Mouse (Mus musculus) stomach, embryonic 14.5 days (tissue): ENCODE measurements at regions not wholly inside any gene's neighbourhood (a gene's known extent, or its start where the extent isn't known, plus 50 kb on each side); places are given as distances from the start of the nearest gene placed in this dataset.

Source experiments
- ATAC-seq: fragments of 200-750 bp; cut with Nextera tagmentation; 2 replicates; pipeline ENCODE4 v1.8.0; 2017; ENCODE audit warnings: low read depth, moderate TSS enrichment; ENCODE audit not compliant: insufficient number of reproducible peaks, insufficient read depth, low FRiP score
- H3K27ac ChIP-seq: fragments of 300-500 bp; sonication (generic); 2 replicates; pipeline ENCODE4 v1.5.1; 2014; ENCODE audit warnings: mild to moderate bottlenecking, low read length, moderate library complexity, mixed read lengths
- H3K27me3 ChIP-seq: fragments of 300-500 bp; sonication (generic); 2 replicates; pipeline ENCODE4 v1.6.1; 2014; ENCODE audit warnings: low read length, control low read depth, mixed read lengths; ENCODE audit not compliant: control insufficient read depth, insufficient read depth
- H3K36me3 ChIP-seq: fragments of 300-500 bp; sonication (generic); 2 replicates; pipeline ENCODE4 v1.6.1; 2014; ENCODE audit warnings: mild to moderate bottlenecking, control low read depth, low read length, moderate library complexity, mixed read lengths; ENCODE audit not compliant: control insufficient read depth, insufficient read depth
- H3K4me1 ChIP-seq: fragments of 300-500 bp; sonication (generic); 2 replicates; pipeline ENCODE4 v1.6.1; 2014; ENCODE audit warnings: low read length, control low read depth, mixed read lengths; ENCODE audit not compliant: control insufficient read depth, insufficient read depth
- H3K4me2 ChIP-seq: fragments of 300-500 bp; sonication (generic); replicated peaks from 2 replicates; pipeline ENCODE4 v1.6.1; 2014; ENCODE audit warnings: low read depth, low read length, control low read depth
- H3K4me3 ChIP-seq: fragments of 300-500 bp; sonication (generic); 2 replicates; pipeline ENCODE4 v1.5.1; 2014; ENCODE audit warnings: low read depth, low read length, control low read depth
- H3K9ac ChIP-seq: fragments of 300-500 bp; sonication (generic); replicated peaks from 2 replicates; pipeline ENCODE4 v1.6.1; 2014; ENCODE audit warnings: low read depth, mild to moderate bottlenecking, control low read depth, low read length, moderate library complexity, mixed read lengths
- H3K9me3 ChIP-seq: fragments of 300-500 bp; sonication (generic); 2 replicates; pipeline ENCODE4 v1.6.1; 2016; ENCODE audit warnings: low read depth, low read length, control low read depth; ENCODE audit not compliant: control insufficient read depth
- WGBS: fragments of 180-500 bp; shearing (Covaris S2); extraction: QIAGEN DNeasy Blood & Tissue Kit; methylation state at CpG from one replicate; pipeline ENCODE4 v1.1.7; 2014; 5-methylcytosine and 5-hydroxymethylcytosine counted together

DNA sequence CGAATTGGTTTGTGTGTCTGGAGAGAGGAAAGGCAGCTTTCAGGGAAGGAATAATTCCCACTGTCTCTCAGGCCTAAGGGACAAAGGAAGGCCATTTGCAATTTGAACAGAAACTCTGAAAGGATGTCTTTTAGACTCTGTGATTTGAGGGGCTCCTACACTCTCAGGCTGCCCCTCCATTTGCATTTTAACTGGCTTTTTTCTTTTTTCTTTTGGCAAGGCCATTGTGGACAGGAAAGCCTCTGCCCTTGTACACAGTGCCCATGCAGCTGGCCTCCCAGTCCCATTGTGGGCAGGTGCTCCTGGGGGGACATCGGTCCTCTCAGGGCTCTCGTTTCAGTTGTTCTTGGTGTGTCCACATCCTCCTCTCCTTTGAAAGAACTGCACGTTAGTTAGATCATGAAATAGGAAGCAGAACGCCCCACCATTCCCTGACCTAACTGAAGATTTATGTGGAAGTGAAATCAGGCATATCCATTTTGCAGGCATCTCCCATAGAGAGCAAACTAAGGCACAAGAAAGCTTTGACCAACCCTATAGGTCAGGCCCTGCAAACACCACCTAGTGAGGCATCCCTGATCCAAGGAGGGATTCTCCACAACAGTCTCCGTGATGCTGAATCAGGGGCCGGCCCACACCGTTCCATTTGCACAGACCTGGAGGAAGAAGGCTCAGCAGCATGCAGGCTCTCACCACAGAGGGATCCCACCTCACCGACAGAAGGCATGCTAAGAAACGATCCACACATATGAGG, 127.5 kb upstream of the Cops8 start:
- Histone ChIP-seq H3K9ac (no peak overlapping the region), H3K9me3 (0 out of 2 replicates have a peak, but pooled peaks cover 2% of the 10 kb centered on the region), H3K4me3 (no peak overlapping the region), H3K36me3 (no peaks in the 10 kb centered on the region), H3K27me3 (no peaks in the 10 kb centered on the region), H3K4me1 (peaks cover 13% of the 10 kb centered on the region), H3K4me2 (no peak overlapping the region), H3K27ac (no peak overlapping the region)
- no peak for ATAC-seq
- WGBS, result 83% methylated on average over 10 of the region's 10 CpGs

DNA sequence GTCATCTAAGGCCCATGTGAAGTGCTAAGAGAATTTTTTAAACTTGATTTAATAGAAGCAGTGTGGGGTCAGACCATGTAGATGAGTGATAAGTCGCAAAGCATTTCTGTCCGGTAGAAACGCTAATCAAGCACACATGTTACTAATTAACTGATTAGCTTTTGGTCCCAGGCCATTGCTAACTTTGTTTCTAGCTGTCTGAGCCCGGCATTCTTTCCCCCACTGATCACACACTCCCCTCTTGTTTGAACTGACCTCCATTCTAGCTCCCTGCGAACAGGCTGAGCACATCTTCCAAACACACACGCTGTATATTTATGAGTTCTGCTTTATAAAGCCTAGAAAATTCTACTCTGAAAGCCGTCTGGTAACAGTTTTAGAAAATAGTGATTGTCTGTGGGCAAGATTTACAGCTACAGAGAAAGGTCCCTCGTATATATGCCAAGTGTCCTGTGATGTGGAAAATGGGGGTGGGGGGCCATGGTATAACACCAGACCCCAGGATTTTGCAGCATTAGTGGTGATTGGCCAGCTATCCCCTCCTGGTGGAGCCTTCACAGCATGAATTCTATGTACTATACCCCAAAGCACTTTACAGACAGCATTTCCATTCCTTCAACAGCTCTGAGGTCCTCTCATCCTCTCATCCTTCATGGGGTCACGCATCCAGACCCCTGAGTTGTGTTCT, 126.1 kb upstream of the Cops8 start:
- no peak for ATAC-seq
- no peak overlapping the region for H3K4me3 ChIP-seq
- no peak overlapping the region for H3K4me2 ChIP-seq
- H3K9ac ChIP-seq, result no peak overlapping the region
- H3K27ac ChIP-seq, result no peak overlapping the region
- no peaks in the 10 kb centered on the region for H3K27me3 ChIP-seq
- no peaks in the 10 kb centered on the region for H3K36me3 ChIP-seq
- H3K4me1 ChIP-seq, result peaks cover 10% of the 10 kb centered on the region
- H3K9me3 ChIP-seq, result 0 out of 2 replicates have a peak, but pooled peaks cover 2% of the 10 kb centered on the region
- WGBS, result 27% methylated on average over 9 of the region's 9 CpGs

DNA sequence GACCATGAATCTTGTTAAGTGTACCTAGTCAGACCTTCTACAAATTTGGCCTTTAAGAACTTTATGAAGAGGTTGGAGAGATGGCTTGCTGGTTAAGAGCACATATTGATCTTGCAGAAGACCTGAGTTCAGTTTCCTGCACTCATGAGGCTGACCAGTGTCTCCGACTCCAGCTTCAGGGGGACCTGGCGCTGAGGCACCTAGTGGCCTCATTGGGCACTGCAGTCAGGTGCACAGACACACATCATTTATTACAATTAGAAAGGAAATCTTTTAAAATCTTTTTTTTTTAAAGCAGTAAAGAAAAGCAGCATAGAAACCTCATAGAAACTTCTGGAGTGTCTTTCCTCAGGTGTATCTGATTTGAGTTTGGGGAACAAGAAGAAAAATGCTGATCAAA, 123.9 kb upstream of the Cops8 start:
- H3K4me2 ChIP-seq, result no peak overlapping the region
- H3K27me3 ChIP-seq, result no peaks in the 10 kb centered on the region
- H3K36me3 ChIP-seq, result no peaks in the 10 kb centered on the region
- H3K9ac ChIP-seq, result no peak overlapping the region
- peaks cover 10% of the 10 kb centered on the region for H3K4me1 ChIP-seq
- H3K4me3 ChIP-seq, result no peak overlapping the region
- WGBS, result 95% methylated on average over 2 of the region's 2 CpGs
- ATAC-seq, result no peak
- no peak overlapping the region for H3K27ac ChIP-seq
- H3K9me3 ChIP-seq, result 0 out of 2 replicates have a peak, but pooled peaks cover 2% of the 10 kb centered on the region

DNA sequence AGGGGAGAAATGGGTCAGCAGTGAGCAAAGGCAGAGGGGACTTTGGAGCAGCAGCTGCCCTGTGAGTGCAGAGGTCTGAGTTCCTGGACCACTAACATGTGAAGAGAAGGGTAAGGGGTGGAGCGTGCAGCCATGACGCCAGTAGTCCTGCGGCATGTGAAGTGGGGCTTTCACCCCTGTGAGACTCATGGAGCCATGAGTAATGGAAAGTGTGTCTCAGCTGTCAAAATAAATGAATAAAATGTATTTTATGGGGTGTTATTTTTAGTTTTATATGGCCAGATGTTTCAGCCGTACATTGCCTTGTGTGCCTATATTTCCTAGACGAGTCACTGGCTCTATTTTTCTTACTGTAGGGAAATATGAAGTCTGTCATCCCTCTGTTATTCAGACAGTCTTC, 121.5 kb upstream of the Cops8 start:
- WGBS, result 65% methylated on average over 5 of the region's 5 CpGs
- peak overlapping the region; percentile 29; the same call in 1 of the 2 replicates for H3K27ac ChIP-seq
- H3K4me3 ChIP-seq, result no peak overlapping the region
- no peaks in the 10 kb centered on the region for H3K36me3 ChIP-seq
- H3K27me3 ChIP-seq, result no peaks in the 10 kb centered on the region
- peaks cover 13% of the 10 kb centered on the region for H3K4me1 ChIP-seq
- no peak overlapping the region for H3K9ac ChIP-seq
- 0 out of 2 replicates have a peak, but pooled peaks cover 2% of the 10 kb centered on the region for H3K9me3 ChIP-seq
- no peak for ATAC-seq
- no peak overlapping the region for H3K4me2 ChIP-seq

DNA sequence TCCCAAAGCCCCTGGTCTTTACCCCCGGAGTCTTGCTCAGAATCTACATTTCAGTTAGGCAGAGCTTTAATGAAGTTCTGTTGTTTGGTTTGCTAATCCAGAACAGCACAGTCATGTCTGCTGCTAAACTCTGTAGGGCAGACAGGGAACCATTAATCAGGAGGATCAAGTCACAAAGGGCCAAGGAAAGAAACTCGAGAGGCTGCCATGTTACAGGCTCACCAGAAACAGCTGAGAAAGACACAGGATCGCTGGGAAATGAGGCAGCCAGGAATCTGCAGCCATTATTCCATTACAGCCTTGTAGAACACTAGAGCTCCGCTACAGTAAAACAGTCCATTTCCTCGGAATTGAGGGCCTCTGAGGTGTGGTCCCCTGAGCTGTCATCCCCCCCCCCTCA, 121.1 kb upstream of the Cops8 start:
- no peaks in the 10 kb centered on the region for H3K36me3 ChIP-seq
- WGBS, result 40% methylated on average over 5 of the region's 5 CpGs
- no peak overlapping the region for H3K9ac ChIP-seq
- H3K4me3 ChIP-seq, result no peak overlapping the region
- peaks cover 10% of the 10 kb centered on the region for H3K4me1 ChIP-seq
- peak overlapping the region; percentile 29; the same call in 1 of the 2 replicates for H3K27ac ChIP-seq
- no peak for ATAC-seq
- 0 out of 2 replicates have a peak, but pooled peaks cover 2% of the 10 kb centered on the region for H3K9me3 ChIP-seq
- H3K4me2 ChIP-seq, result no peak overlapping the region
- no peaks in the 10 kb centered on the region for H3K27me3 ChIP-seq

DNA sequence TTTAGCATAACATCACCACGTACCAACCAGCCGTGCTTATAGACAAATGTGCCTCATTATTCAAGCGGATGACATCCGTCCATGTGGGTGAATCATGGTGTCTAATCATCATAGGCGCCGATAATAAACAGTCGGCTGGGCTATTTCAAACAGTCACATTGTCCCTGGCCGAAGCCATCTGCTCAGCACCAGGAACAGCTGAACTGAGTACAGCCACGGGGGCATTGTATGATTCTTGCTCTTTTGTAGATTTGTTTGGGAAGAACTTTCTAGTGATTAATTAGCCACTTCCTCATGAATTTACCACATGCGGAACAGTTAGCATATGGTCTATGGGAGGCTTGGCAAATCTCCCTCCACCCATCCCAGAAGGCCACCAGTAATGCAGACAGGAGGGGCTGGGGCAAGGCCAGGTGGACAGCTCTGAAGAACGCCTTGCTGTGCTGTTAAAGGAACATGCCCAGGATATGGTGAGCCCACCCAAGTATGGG, 116.4 kb upstream of the Cops8 start:
- Histone ChIP-seq H3K4me1 (0 out of 2 replicates have a peak, but pooled peaks cover 6% of the 10 kb centered on the region), H3K36me3 (no peaks in the 10 kb centered on the region), H3K4me3 (no peak overlapping the region), H3K27ac (no peak overlapping the region; the same call in 1 of the 2 replicates), H3K4me2 (no peak overlapping the region), H3K9ac (no peak overlapping the region), H3K27me3 (no peaks in the 10 kb centered on the region), H3K9me3 (no peaks in the 10 kb centered on the region)
- ATAC-seq, result 0 out of 2 replicates have a peak, but pooled peaks have one; percentile 42
- 29% methylated on average over 11 of the region's 11 CpGs for WGBS

DNA sequence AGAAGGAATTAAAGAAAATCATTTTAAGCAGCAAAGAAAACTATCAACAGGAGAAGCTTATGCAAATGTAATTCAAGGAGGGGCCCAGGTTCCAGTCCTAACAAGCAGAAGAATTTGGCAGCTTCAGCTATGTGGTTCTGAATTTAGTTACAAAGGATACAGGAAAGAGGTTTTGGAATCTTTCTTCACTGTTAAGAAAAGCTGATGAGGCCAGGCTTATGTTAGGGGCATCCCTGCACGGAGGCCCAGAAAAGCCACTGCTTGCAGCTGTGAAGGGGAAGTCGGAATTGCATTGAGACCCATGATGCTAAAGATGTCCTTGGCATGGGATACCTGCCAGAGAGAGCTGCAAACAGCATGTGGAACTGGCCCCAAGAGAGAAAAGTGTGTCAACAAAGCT, 114.9 kb upstream of the Cops8 start:
- no peaks in the 10 kb centered on the region for H3K9me3 ChIP-seq
- WGBS, result 78% methylated on average over 2 of the region's 2 CpGs
- H3K4me2 ChIP-seq, result no peak overlapping the region
- no peak overlapping the region for H3K4me3 ChIP-seq
- 0 out of 2 replicates have a peak, but pooled peaks cover 6% of the 10 kb centered on the region for H3K4me1 ChIP-seq
- no peaks in the 10 kb centered on the region for H3K36me3 ChIP-seq
- no peaks in the 10 kb centered on the region for H3K27me3 ChIP-seq
- H3K27ac ChIP-seq, result no peak overlapping the region
- ATAC-seq, result no peak
- no peak overlapping the region for H3K9ac ChIP-seq

DNA sequence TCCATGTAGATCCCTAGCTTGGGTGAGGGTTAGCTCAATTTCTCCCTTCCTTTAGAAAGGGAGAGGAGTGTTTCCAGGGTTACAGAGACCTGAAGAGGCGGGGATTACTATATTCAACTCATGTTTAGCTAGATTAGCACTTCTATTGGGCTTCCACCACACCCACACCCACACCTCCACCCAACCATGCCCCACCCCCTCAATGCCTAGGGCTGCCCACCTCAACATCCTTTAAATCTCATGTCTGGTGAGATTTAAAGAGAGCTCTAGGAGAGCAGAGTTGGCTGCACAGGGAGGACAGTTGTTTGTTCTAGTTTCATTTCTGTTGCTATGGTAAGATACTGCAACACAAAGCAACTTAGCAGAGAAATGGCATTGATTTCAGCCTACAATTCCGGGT, 113.8 kb upstream of the Cops8 start:
- H3K4me2 ChIP-seq, result no peak overlapping the region
- WGBS, result 81% methylated on average over 2 of the region's 2 CpGs
- H3K27ac ChIP-seq, result no peak overlapping the region
- ATAC-seq, result no peak
- no peak overlapping the region for H3K9ac ChIP-seq
- no peaks in the 10 kb centered on the region for H3K9me3 ChIP-seq
- no peak overlapping the region for H3K4me3 ChIP-seq
- no peaks in the 10 kb centered on the region for H3K27me3 ChIP-seq
- H3K36me3 ChIP-seq, result no peaks in the 10 kb centered on the region
- H3K4me1 ChIP-seq, result 0 out of 2 replicates have a peak, but pooled peaks cover 6% of the 10 kb centered on the region
